Mouse (Mus musculus): ENCODE measurements around the gene Rnase10. TPM values are rescaled to one million over a fixed set of nuclear protein-coding genes. Genes with fewer than 3 reads are reported as not detected.

Rnase10 gene
- polyA plus RNA-seq (2015; fragmentation: Nextera tagmentation; extraction: Ambion mirVana): 0.13 TPM in 1 of 2 replicates, not detected in the other

GRCm38 (mm10) chr14:51007152-51007801 is at the start of gene Rnase10:
Rnase10 (plus strand) TSS chr14:51007751.

DNA sequence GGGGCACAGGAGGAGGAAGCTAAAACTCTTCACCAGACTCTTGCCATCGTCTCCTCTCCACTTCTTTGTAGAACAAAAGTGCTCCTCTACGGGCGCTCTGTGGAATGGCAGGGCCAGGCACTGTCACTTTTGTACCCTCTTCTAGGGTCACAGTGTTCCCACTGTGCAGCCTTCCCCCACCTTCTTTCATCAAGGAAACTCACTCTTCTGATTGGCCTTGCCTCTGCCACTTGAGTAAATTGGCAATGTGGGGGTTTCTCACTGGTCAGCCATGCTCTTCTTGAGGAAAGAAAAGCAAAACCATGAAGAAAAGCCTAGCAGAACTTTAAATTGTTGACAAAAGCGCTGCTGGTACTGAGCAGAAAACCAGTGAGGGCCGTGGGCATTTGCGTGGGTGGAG is 34.2 kb downstream of the Rnase10 start, which contains the start of gene Rnase9:
Rnase9 (minus strand) TSS at position 101 of the 400 bp plus-strand sequence.

GRCm38 (mm10) chr14:51050063-51050462 is 42.5 kb downstream of the Rnase10 start, which contains the start of gene Rnase11:
Rnase11 (minus strand) TSS chr14:51050163.

DNA sequence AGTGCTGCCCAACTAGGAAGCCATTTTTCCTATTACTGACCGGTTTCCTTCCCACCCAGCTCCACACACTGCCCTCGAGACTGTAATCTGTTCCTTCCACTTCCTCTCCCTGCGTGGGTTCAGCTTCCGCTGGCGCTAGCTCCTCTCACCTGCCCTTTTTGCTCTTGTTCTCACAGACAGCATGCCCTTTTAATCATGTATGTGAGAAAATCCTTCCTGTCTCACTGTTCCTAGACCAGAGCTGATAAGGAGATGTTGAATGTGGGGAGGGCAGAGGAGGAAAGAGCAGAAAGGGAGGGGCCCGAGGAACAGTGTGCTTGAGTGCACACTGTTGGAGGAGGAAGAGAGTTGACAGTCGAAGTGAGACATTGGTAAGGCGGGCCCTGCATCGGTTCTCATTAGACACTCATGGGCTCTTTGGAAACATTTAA is 49.9 kb downstream of the Rnase10 start, which contains the start of gene Rnase12:
Rnase12 (minus strand) TSS at position 261 of the 431 bp plus-strand sequence.

Other genes starting within 250 kb of the Rnase10 start
- 79.0 and 87.6 TPM in 2 replicates for gene Ttc5, start 222.2 kb upstream of the Rnase10 start, polyA plus RNA-seq (2015; fragmentation: Nextera tagmentation; extraction: Ambion mirVana)
- not detected in 2 replicates for gene Ccnb1ip1, start 200.0 kb upstream of the Rnase10 start, polyA plus RNA-seq (2015; fragmentation: Nextera tagmentation; extraction: Ambion mirVana)
- gene Parp2, start 199.9 kb upstream of the Rnase10 start, polyA plus RNA-seq (2015; fragmentation: Nextera tagmentation; extraction: Ambion mirVana): 34.4 TPM in 2 replicates
- gene Tep1, start 137.2 kb upstream of the Rnase10 start, polyA plus RNA-seq (2015; fragmentation: Nextera tagmentation; extraction: Ambion mirVana): 2.4 and 3.1 TPM in 2 replicates
- 4.9 TPM in 2 replicates for gene Klhl33, start 110.2 kb upstream of the Rnase10 start, polyA plus RNA-seq (2015; fragmentation: Nextera tagmentation; extraction: Ambion mirVana)
- 77.1 and 87.6 TPM in 2 replicates for gene Osgep, start 82.9 kb upstream of the Rnase10 start, polyA plus RNA-seq (2015; fragmentation: Nextera tagmentation; extraction: Ambion mirVana)
- gene Apex1, start 82.8 kb upstream of the Rnase10 start, polyA plus RNA-seq (2015; fragmentation: Nextera tagmentation; extraction: Ambion mirVana): 120 and 123 TPM in 2 replicates
- gene Pip4p1, start 76.9 kb upstream of the Rnase10 start, polyA plus RNA-seq (2015; fragmentation: Nextera tagmentation; extraction: Ambion mirVana): 107 and 115 TPM in 2 replicates
- gene Pnp, start 76.7 kb upstream of the Rnase10 start, polyA plus RNA-seq (2015; fragmentation: Nextera tagmentation; extraction: Ambion mirVana): 22.7 and 25.6 TPM in 2 replicates
- gene Gm49342, start 63.2 kb upstream of the Rnase10 start, polyA plus RNA-seq (2015; fragmentation: Nextera tagmentation; extraction: Ambion mirVana): not detected in 2 replicates
- 1.1 and 1.5 TPM in 2 replicates for gene Pnp2, start 51.8 kb upstream of the Rnase10 start, polyA plus RNA-seq (2015; fragmentation: Nextera tagmentation; extraction: Ambion mirVana)
- not detected in 2 replicates for gene Rnase9, start 34.1 kb downstream of the Rnase10 start, polyA plus RNA-seq (2015; fragmentation: Nextera tagmentation; extraction: Ambion mirVana)
- not detected in 2 replicates for gene Rnase11, start 42.4 kb downstream of the Rnase10 start, polyA plus RNA-seq (2015; fragmentation: Nextera tagmentation; extraction: Ambion mirVana)
- gene Rnase12, start 49.9 kb downstream of the Rnase10 start, polyA plus RNA-seq (2015; fragmentation: Nextera tagmentation; extraction: Ambion mirVana): not detected in 2 replicates
- gene Olfr750, start 66.7 kb downstream of the Rnase10 start, polyA plus RNA-seq (2015; fragmentation: Nextera tagmentation; extraction: Ambion mirVana): 0.06 TPM in 1 of 2 replicates, not detected in the other
- gene Rnase4, start 83.3 kb downstream of the Rnase10 start, polyA plus RNA-seq (2015; fragmentation: Nextera tagmentation; extraction: Ambion mirVana): 28.1 and 29.2 TPM in 2 replicates
- gene Ang, start 83.4 kb downstream of the Rnase10 start, polyA plus RNA-seq (2015; fragmentation: Nextera tagmentation; extraction: Ambion mirVana): 5.1 and 5.8 TPM in 2 replicates
- not detected in 2 replicates for gene Eddm3b, start 106.7 kb downstream of the Rnase10 start, polyA plus RNA-seq (2015; fragmentation: Nextera tagmentation; extraction: Ambion mirVana)
- 0.62 and 0.72 TPM in 2 replicates for gene Rnase6, start 116.2 kb downstream of the Rnase10 start, polyA plus RNA-seq (2015; fragmentation: Nextera tagmentation; extraction: Ambion mirVana)
- gene Rnase1, start 139.0 kb downstream of the Rnase10 start, polyA plus RNA-seq (2015; fragmentation: Nextera tagmentation; extraction: Ambion mirVana): 0.71 and 1.2 TPM in 2 replicates
- not detected in 2 replicates for gene Rnase2b, start 154.5 kb downstream of the Rnase10 start, polyA plus RNA-seq (2015; fragmentation: Nextera tagmentation; extraction: Ambion mirVana)
- gene Ang2, start 191.4 kb downstream of the Rnase10 start, polyA plus RNA-seq (2015; fragmentation: Nextera tagmentation; extraction: Ambion mirVana): not detected in 2 replicates
- not detected in 2 replicates for gene Ear14, start 195.6 kb downstream of the Rnase10 start, polyA plus RNA-seq (2015; fragmentation: Nextera tagmentation; extraction: Ambion mirVana)
- not detected in 2 replicates for gene Rnase2a, start 248.4 kb downstream of the Rnase10 start, polyA plus RNA-seq (2015; fragmentation: Nextera tagmentation; extraction: Ambion mirVana)